Comparison of ENCODE assay signal across 15 mouse cellular contexts in the genomic region with DNA sequence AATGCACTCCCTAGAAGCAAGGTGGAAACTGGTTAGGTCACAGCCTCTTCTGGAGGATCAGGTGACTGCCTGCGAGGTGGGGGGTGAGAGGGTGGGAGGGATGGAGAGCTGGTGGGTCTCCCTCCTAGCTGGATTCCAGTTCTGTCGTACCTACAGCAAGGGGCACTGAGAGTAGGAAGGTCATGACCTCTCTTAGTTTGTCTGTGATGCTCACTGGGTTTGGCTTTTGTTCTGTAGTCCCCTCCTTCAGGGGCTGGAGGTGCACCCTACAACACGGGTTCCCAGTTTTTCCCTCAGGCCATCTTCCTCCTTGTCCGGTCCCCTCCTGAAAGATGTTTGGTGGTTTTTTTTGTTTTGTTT. TPM values are rescaled to one million over a fixed set of nuclear protein-coding genes. Genes with fewer than 3 reads are reported as not detected.
DNase-seq lines count a peak whose midpoint lies in the region; ATAC-seq and TF ChIP-seq lines count a peak whose summit lies in the region.
"Had no signal": no experiment of that assay in that cellular context is flagged by ENCODE, and none has a peak within 500 bp of the region (broad histone marks: within the 10 kb centered on the region; RNA-seq: fewer than 3 reads in every experiment).

No protein-coding gene starts in this region.

- H3K4me1 ChIP-seq in heart, embryonic 12.5 days (replicated peaks), result peaks cover 17% of the 10 kb centered on the region
- H3K4me1 ChIP-seq in midbrain, postnatal 0 days (ENCODE audit: insufficient read depth, low read length), result peaks cover 11% of the 10 kb centered on the region
- H3K4me1 ChIP-seq in midbrain, embryonic 11.5 days (ENCODE audit: control insufficient read depth, insufficient read depth, low read length), result peaks cover 13% of the 10 kb centered on the region
- H3K4me1 ChIP-seq in embryonic facial prominence, embryonic 13.5 days, result peaks cover 24% of the 10 kb centered on the region
- H3K4me1 ChIP-seq in neural tube, embryonic 15.5 days, result peaks cover 26% of the 10 kb centered on the region

- WGBS in heart, embryonic 12.5 days, result 48% methylated on average over 4 of the region's 4 CpGs
- WGBS in midbrain, postnatal 0 days, result 38% methylated on average over 4 of the region's 4 CpGs
- WGBS in midbrain, embryonic 11.5 days, result 25% methylated on average over 4 of the region's 4 CpGs
- 11% methylated on average over 4 of the region's 4 CpGs for WGBS in embryonic facial prominence, embryonic 13.5 days
- 28% methylated on average over 4 of the region's 4 CpGs for WGBS in neural tube, embryonic 15.5 days

- H3K36me3 ChIP-seq in heart, embryonic 12.5 days, result no peaks in the 10 kb centered on the region
- H3K36me3 ChIP-seq in midbrain, postnatal 0 days (ENCODE audit: insufficient read depth, low read length), result no peaks in the 10 kb centered on the region
- no peaks in the 10 kb centered on the region for H3K36me3 ChIP-seq in midbrain, embryonic 11.5 days (ENCODE audit: control insufficient read depth, insufficient read depth, low read length)
- H3K36me3 ChIP-seq in embryonic facial prominence, embryonic 13.5 days, result no peaks in the 10 kb centered on the region
- no peaks in the 10 kb centered on the region for H3K36me3 ChIP-seq in neural tube, embryonic 15.5 days

- H3K27ac ChIP-seq in heart, embryonic 12.5 days (ENCODE audit: poor library complexity, severe bottlenecking), result peak overlapping the region; percentile 54; the same call in 1 of the 2 replicates
- H3K27ac ChIP-seq in midbrain, postnatal 0 days (ENCODE audit: low read depth, low read length), result peak overlapping the region; percentile 100; the same call in 1 of the 2 replicates
- H3K27ac ChIP-seq in midbrain, embryonic 11.5 days (ENCODE audit: low read depth, low read length), result no peak overlapping the region
- peak overlapping the region; percentile 55; the same call in 1 of the 2 replicates for H3K27ac ChIP-seq in embryonic facial prominence, embryonic 13.5 days
- peak overlapping the region; percentile 99 for H3K27ac ChIP-seq in neural tube, embryonic 15.5 days (replicated peaks)

- peak overlapping the region; percentile 36; the same call in 1 of the 2 replicates for H3K9ac ChIP-seq in heart, embryonic 12.5 days
- H3K9ac ChIP-seq in midbrain, postnatal 0 days (replicated peaks; ENCODE audit: low read length, poor library complexity, severe bottlenecking), result no peak overlapping the region
- H3K9ac ChIP-seq in midbrain, embryonic 11.5 days (ENCODE audit: low read length), result no peak overlapping the region
- no peak overlapping the region for H3K9ac ChIP-seq in embryonic facial prominence, embryonic 13.5 days
- H3K9ac ChIP-seq in neural tube, embryonic 15.5 days (replicated peaks), result no peak overlapping the region

- peaks cover 4% of the 10 kb centered on the region for H3K9me3 ChIP-seq in heart, embryonic 12.5 days (replicated peaks)
- H3K9me3 ChIP-seq in midbrain, postnatal 0 days (ENCODE audit: low read length), result no peaks in the 10 kb centered on the region
- H3K9me3 ChIP-seq in midbrain, embryonic 11.5 days (ENCODE audit: control insufficient read depth, low read length), result no peaks in the 10 kb centered on the region; the same call in 1 of the 2 replicates
- no peaks in the 10 kb centered on the region for H3K9me3 ChIP-seq in embryonic facial prominence, embryonic 13.5 days
- no peaks in the 10 kb centered on the region for H3K9me3 ChIP-seq in neural tube, embryonic 15.5 days (replicated peaks)

- H3K27me3 ChIP-seq in heart, embryonic 12.5 days (replicated peaks), result no peaks in the 10 kb centered on the region
- H3K27me3 ChIP-seq in midbrain, postnatal 0 days (ENCODE audit: insufficient read depth, low read length), result no peaks in the 10 kb centered on the region
- H3K27me3 ChIP-seq in midbrain, embryonic 11.5 days (ENCODE audit: control insufficient read depth, insufficient read depth, low read length), result no peaks in the 10 kb centered on the region
- no peaks in the 10 kb centered on the region for H3K27me3 ChIP-seq in embryonic facial prominence, embryonic 13.5 days
- no peaks in the 10 kb centered on the region for H3K27me3 ChIP-seq in neural tube, embryonic 15.5 days (replicated peaks)
- H3K27me3 ChIP-seq: Patski had no signal

- peak overlapping the region; percentile 87; the same call in 1 of the 2 replicates for H3K4me2 ChIP-seq in heart, embryonic 12.5 days
- H3K4me2 ChIP-seq in midbrain, postnatal 0 days (ENCODE audit: low read depth, low read length, poor library complexity, severe bottlenecking), result no peak overlapping the region
- no peak overlapping the region for H3K4me2 ChIP-seq in midbrain, embryonic 11.5 days
- H3K4me2 ChIP-seq in embryonic facial prominence, embryonic 13.5 days, result peak overlapping the region; percentile 72; the same call in 1 of the 2 replicates
- peak overlapping the region; percentile 86; the same call in 1 of the 2 replicates for H3K4me2 ChIP-seq in neural tube, embryonic 15.5 days

- H3K4me3 ChIP-seq in heart, embryonic 12.5 days, result no peak overlapping the region
- no peak overlapping the region for H3K4me3 ChIP-seq in midbrain, postnatal 0 days (ENCODE audit: low read depth, low read length)
- no peak overlapping the region for H3K4me3 ChIP-seq in midbrain, embryonic 11.5 days (ENCODE audit: low read depth, low read length)
- no peak overlapping the region for H3K4me3 ChIP-seq in embryonic facial prominence, embryonic 13.5 days
- no peak overlapping the region for H3K4me3 ChIP-seq in neural tube, embryonic 15.5 days (replicated peaks)

- ATAC-seq in heart, embryonic 12.5 days (ENCODE audit: insufficient number of reproducible peaks, low FRiP score), result no peak
- no peak for ATAC-seq in midbrain, postnatal 0 days (ENCODE audit: low FRiP score)
- no peak for ATAC-seq in midbrain, embryonic 11.5 days (ENCODE audit: low FRiP score)
- no peak for ATAC-seq in embryonic facial prominence, embryonic 13.5 days (ENCODE audit: insufficient number of reproducible peaks, insufficient read depth, low FRiP score, low TSS enrichment, low read depth)
- ATAC-seq in neural tube, embryonic 15.5 days (ENCODE audit: low FRiP score), result no peak
- ATAC-seq in activated CD4-positive, CD25-positive, alpha-beta regulatory T cell, adult 4 months, result no peak
- ATAC-seq: Patski had no signal

- no peak for TF ChIP-seq CTCF in midbrain, postnatal 0 days (IDR thresholded peaks at IDR 0.05)

- no peak for DNase-seq in heart, adult 8-10 months (ENCODE audit: low spot score)
- DNase-seq in midbrain, postnatal 0 days (ENCODE audit: low spot score), result no peak
- no peak for DNase-seq in midbrain, embryonic 11.5 days (ENCODE audit: low spot score, missing footprints)
- DNase-seq in lung, adult 18-20 months, result no peak
- DNase-seq: adrenal gland, postnatal 14 days; cerebellum, adult 9-11 months; kidney, adult 8-10 months; liver; right cerebral cortex, postnatal 4 days; thymus, postnatal 25 days had no signal

RNA-seq across cellular contexts. Expression of a gene that starts 1.7 kb away (rescaled TPM):
- polyA plus RNA-seq in heart, embryonic 12.5 days (2016; fragmentation: Nextera tagmentation; extraction: Ambion mirVana), result 414 and 424 TPM in 2 replicates
- over 10,000 TPM; 11,934 to 13,904 (median 12,774) TPM for total RNA-seq in heart, adult 8-10 months (2022)
- 202 and 210 TPM in 2 replicates for total RNA-seq in midbrain, postnatal 0 days (2014; rRNA removed)
- 40.4 and 45.2 TPM in 2 replicates for polyA plus RNA-seq in midbrain, postnatal 0 days (2015; fragmentation: Nextera tagmentation; extraction: Ambion mirVana)
- polyA plus RNA-seq in midbrain, embryonic 11.5 days (2014; fragmentation: Nextera tagmentation; extraction: Ambion mirVana), result 43.4 and 45.8 TPM in 2 replicates
- polyA plus RNA-seq in embryonic facial prominence, embryonic 13.5 days (2015; fragmentation: Nextera tagmentation; extraction: Ambion mirVana), result 26.8 and 28.3 TPM in 2 replicates
- 49.4 and 52.0 TPM in 2 replicates for polyA plus RNA-seq in neural tube, embryonic 15.5 days (2015; fragmentation: Nextera tagmentation; extraction: Ambion mirVana)
- polyA plus RNA-seq in activated CD4-positive, CD25-positive, alpha-beta regulatory T cell, adult 4 months (2017; shearing (Covaris generic)), result 10 to 100 TPM; 14.0 to 17.6 TPM

Comparison
In these comparisons a context has a peak if more than half of its experiments do, and no peak if none do; other contexts are left out.
1. H3K4me2 ChIP-seq: peak in heart, embryonic 12.5 days (single experiment), embryonic facial prominence, embryonic 13.5 days (single experiment) and neural tube, embryonic 15.5 days (single experiment); none in midbrain, postnatal 0 days (single experiment) and midbrain, embryonic 11.5 days (single experiment).